Mouse (Mus musculus): Measurements from ENCODE around the gene Sh3d19. TPM values are rescaled to one million over a fixed set of nuclear protein-coding genes. Genes with fewer than 3 reads are reported as not detected.

Sh3d19 gene
- polyA plus RNA-seq, 1 experiment from 2014 or later = 15.7 TPM

DNA sequence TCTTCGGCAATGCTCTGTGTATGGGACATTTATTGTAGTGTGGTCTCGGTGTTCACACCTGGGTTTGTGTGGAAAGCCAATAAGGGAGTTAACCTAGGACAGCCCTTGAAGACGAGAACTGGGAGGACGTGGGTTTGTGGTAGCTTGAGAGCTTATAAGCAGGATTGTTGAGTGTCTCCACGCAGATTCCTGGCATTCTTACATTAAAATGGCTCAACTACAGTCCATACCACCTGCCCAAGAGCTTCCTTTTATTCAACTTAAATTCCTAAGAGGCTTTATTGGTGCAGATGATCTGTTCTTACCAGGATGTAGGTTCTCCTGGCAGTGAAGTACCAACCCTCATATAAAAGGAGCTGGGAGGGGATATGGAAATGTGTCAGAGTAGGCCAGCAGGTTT lies 32.0 kb downstream of the Sh3d19 start:
- no peak for DNase-seq (ENCODE audit: low spot score)
- WGBS = 83% methylated on average over 5 of the region's 5 CpGs
- Histone ChIP-seq H3K4me1 (ENCODE audit: control insufficient read depth, insufficient read depth, low read length) (no peaks in the 10 kb centered on the region), H3K4me3 (ENCODE audit: low read depth, low read length) (no peak overlapping the region), H3K36me3 (replicated peaks; ENCODE audit: control insufficient read depth, insufficient read depth, low read depth, low read length) (no peaks in the 10 kb centered on the region), H3K27me3 (ENCODE audit: control insufficient read depth, insufficient read depth, low read length) (no peaks in the 10 kb centered on the region), H3K4me2 (ENCODE audit: low read depth, low read length) (no peak overlapping the region), H3K9ac (replicated peaks; ENCODE audit: low read length) (no peak overlapping the region), H3K27ac (replicated peaks; ENCODE audit: low read depth, low read length) (no peak overlapping the region), H3K9me3 (replicated peaks; ENCODE audit: control insufficient read depth, low read length) (no peaks in the 10 kb centered on the region)
- no peak for ATAC-seq (replicated peaks; ENCODE audit: insufficient number of reproducible peaks, low FRiP score, low TSS enrichment, low read depth)

DNA sequence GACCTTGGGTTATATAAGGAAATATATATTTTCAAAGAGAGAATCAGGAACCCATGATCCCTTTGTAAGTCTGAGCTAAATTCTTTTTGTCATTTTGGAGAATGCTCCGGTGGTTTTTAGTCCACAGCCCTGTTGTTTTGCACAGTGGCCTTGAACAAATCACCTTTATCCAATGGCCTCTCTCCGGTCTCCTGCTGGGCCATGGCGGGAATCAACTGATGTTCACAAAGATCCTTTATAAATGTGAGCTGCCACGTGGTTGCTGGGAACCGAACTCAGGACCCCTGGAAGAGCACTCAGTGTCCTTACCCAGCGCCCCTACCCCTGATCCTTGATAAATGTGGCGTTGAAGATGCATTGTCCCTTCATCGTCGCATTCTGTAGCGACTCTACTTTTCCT lies 33.8 kb downstream of the Sh3d19 start:
- WGBS = 90% methylated on average over 10 of the region's 10 CpGs
- ATAC-seq (replicated peaks; ENCODE audit: insufficient number of reproducible peaks, low FRiP score, low TSS enrichment, low read depth) (no peak), DNase-seq (ENCODE audit: low spot score) (no peak)
- Histone ChIP-seq H3K27me3 (ENCODE audit: control insufficient read depth, insufficient read depth, low read length) (no peaks in the 10 kb centered on the region), H3K27ac (replicated peaks; ENCODE audit: low read depth, low read length) (no peak overlapping the region), H3K9ac (replicated peaks; ENCODE audit: low read length) (no peak overlapping the region), H3K4me3 (ENCODE audit: low read depth, low read length) (no peak overlapping the region), H3K4me1 (ENCODE audit: control insufficient read depth, insufficient read depth, low read length) (no peaks in the 10 kb centered on the region), H3K36me3 (replicated peaks; ENCODE audit: control insufficient read depth, insufficient read depth, low read depth, low read length) (no peaks in the 10 kb centered on the region; the same call in 1 of the 2 replicates), H3K4me2 (ENCODE audit: low read depth, low read length) (no peak overlapping the region), H3K9me3 (replicated peaks; ENCODE audit: control insufficient read depth, low read length) (no peaks in the 10 kb centered on the region)

DNA sequence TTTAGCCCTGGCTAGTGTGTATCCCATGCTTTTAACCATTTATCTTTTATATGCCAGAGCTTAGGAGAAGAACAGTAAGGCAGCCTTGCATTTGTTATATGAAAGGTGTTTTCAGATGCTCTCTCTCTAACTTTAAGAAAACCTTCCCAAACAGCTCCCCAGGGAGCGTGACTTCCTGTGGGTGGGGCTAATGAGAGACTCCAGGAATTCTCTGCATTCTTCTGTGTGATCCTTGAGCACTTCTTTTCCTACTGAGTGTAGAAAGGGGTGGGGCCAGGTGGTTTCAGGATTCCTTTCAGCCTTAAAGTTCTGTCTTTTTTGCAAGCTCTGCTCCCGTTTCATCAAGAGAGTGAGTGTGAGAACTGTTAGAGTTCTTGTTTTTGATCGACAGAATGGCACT lies 39.7 kb downstream of the Sh3d19 start:
- Histone ChIP-seq H3K9me3 (replicated peaks; ENCODE audit: control insufficient read depth, low read length) (no peaks in the 10 kb centered on the region), H3K4me2 (ENCODE audit: low read depth, low read length) (no peak overlapping the region), H3K27me3 (ENCODE audit: control insufficient read depth, insufficient read depth, low read length) (no peaks in the 10 kb centered on the region), H3K27ac (replicated peaks; ENCODE audit: low read depth, low read length) (no peak overlapping the region), H3K4me3 (ENCODE audit: low read depth, low read length) (no peak overlapping the region), H3K36me3 (replicated peaks; ENCODE audit: control insufficient read depth, insufficient read depth, low read depth, low read length) (no peaks in the 10 kb centered on the region; the same call in 1 of the 2 replicates), H3K4me1 (ENCODE audit: control insufficient read depth, insufficient read depth, low read length) (no peaks in the 10 kb centered on the region), H3K9ac (replicated peaks; ENCODE audit: low read length) (no peak overlapping the region)
- WGBS = 61% methylated on average over 3 of the region's 3 CpGs
- peak; percentile 55 for DNase-seq (ENCODE audit: low spot score)
- ATAC-seq (replicated peaks; ENCODE audit: insufficient number of reproducible peaks, low FRiP score, low TSS enrichment, low read depth) = no peak

DNA sequence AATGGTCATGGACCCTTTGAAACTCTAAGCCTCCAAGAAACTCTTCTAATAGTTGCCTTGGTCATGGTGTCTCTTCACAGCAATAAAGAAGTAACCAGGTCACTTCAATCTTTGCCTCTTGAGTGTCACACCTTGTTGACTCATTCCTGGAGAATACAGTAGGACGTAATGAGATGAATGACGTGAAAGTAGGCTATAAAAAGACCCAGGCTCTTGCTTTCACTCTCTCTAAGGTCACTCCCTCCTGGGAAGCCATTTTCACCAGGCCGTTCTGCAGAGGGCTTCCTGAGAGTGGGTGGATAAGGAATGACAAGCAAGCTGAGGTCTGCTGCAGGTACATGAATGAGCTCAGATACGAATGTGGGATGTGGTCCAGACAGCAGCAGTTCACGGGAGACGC lies 40.5 kb downstream of the Sh3d19 start:
- no peaks in the 10 kb centered on the region; the same call in 1 of the 2 replicates for H3K36me3 ChIP-seq (replicated peaks; ENCODE audit: control insufficient read depth, insufficient read depth, low read depth, low read length)
- WGBS = 83% methylated on average over 6 of the region's 6 CpGs
- H3K4me3 ChIP-seq (ENCODE audit: low read depth, low read length) = no peak overlapping the region
- no peak overlapping the region for H3K27ac ChIP-seq (replicated peaks; ENCODE audit: low read depth, low read length)
- ATAC-seq (replicated peaks; ENCODE audit: insufficient number of reproducible peaks, low FRiP score, low TSS enrichment, low read depth) (no peak), DNase-seq (ENCODE audit: low spot score) (no peak)
- no peak overlapping the region for H3K4me2 ChIP-seq (ENCODE audit: low read depth, low read length)
- H3K9me3 ChIP-seq (replicated peaks; ENCODE audit: control insufficient read depth, low read length) = no peaks in the 10 kb centered on the region
- no peaks in the 10 kb centered on the region for H3K4me1 ChIP-seq (ENCODE audit: control insufficient read depth, insufficient read depth, low read length)
- no peaks in the 10 kb centered on the region for H3K27me3 ChIP-seq (ENCODE audit: control insufficient read depth, insufficient read depth, low read length)
- H3K9ac ChIP-seq (replicated peaks; ENCODE audit: low read length) = no peak overlapping the region

DNA sequence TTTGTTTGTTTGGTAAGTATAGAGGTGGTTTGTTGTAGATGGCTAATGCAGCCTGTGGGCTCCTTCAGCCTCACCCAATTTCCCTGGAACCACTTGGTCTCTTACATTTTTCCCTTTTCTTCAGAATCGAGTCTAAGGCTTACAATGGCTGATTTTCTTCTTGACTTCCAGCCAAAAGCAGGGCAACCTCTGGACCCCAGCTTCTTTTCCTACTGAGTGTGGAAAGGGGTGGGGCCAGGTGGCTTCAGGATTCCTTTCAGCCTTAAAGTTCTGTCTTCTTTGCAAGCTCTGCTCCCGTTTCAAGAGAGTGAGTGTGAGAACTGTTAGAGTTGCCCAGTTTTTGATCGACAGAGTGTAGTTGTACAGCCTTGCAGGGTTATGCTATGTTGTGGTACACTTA lies 40.9 kb downstream of the Sh3d19 start:
- Histone ChIP-seq H3K27ac (replicated peaks; ENCODE audit: low read depth, low read length) (no peak overlapping the region), H3K27me3 (ENCODE audit: control insufficient read depth, insufficient read depth, low read length) (no peaks in the 10 kb centered on the region), H3K36me3 (replicated peaks; ENCODE audit: control insufficient read depth, insufficient read depth, low read depth, low read length) (no peaks in the 10 kb centered on the region; the same call in 1 of the 2 replicates), H3K4me3 (ENCODE audit: low read depth, low read length) (no peak overlapping the region), H3K9me3 (replicated peaks; ENCODE audit: control insufficient read depth, low read length) (no peaks in the 10 kb centered on the region), H3K4me2 (ENCODE audit: low read depth, low read length) (no peak overlapping the region), H3K9ac (replicated peaks; ENCODE audit: low read length) (no peak overlapping the region), H3K4me1 (ENCODE audit: control insufficient read depth, insufficient read depth, low read length) (no peaks in the 10 kb centered on the region)
- ATAC-seq (replicated peaks; ENCODE audit: insufficient number of reproducible peaks, low FRiP score, low TSS enrichment, low read depth) (no peak), DNase-seq (ENCODE audit: low spot score) (no peak)
- 74% methylated on average over 3 of the region's 3 CpGs for WGBS

DNA sequence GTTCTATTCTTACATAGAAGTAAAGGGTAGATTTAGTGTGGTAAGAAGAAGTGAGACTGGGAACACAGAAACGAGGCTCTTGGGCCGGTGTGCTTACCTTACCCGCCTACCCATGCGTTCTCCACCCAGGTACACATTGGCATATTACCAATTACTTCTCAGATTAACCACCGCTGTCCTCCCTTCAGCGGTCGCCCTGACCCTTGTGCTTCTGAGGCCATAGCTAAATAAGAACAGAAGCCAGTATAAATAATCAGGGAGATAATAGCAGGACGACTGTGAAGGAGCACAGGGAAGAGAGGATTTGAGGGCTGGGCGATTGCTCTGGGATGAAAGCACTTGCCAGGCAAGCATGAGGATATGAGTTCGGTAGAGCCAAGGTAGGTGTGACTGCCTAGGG lies 42.9 kb downstream of the Sh3d19 start:
- ATAC-seq (replicated peaks; ENCODE audit: insufficient number of reproducible peaks, low FRiP score, low TSS enrichment, low read depth) (no peak), DNase-seq (ENCODE audit: low spot score) (no peak)
- Histone ChIP-seq H3K4me1 (ENCODE audit: control insufficient read depth, insufficient read depth, low read length) (no peaks in the 10 kb centered on the region), H3K4me2 (ENCODE audit: low read depth, low read length) (no peak overlapping the region), H3K27me3 (ENCODE audit: control insufficient read depth, insufficient read depth, low read length) (no peaks in the 10 kb centered on the region), H3K9me3 (replicated peaks; ENCODE audit: control insufficient read depth, low read length) (no peaks in the 10 kb centered on the region), H3K36me3 (replicated peaks; ENCODE audit: control insufficient read depth, insufficient read depth, low read depth, low read length) (no peaks in the 10 kb centered on the region), H3K9ac (replicated peaks; ENCODE audit: low read length) (no peak overlapping the region), H3K27ac (replicated peaks; ENCODE audit: low read depth, low read length) (no peak overlapping the region), H3K4me3 (ENCODE audit: low read depth, low read length) (no peak overlapping the region)
- 83% methylated on average over 10 of the region's 10 CpGs for WGBS

DNA sequence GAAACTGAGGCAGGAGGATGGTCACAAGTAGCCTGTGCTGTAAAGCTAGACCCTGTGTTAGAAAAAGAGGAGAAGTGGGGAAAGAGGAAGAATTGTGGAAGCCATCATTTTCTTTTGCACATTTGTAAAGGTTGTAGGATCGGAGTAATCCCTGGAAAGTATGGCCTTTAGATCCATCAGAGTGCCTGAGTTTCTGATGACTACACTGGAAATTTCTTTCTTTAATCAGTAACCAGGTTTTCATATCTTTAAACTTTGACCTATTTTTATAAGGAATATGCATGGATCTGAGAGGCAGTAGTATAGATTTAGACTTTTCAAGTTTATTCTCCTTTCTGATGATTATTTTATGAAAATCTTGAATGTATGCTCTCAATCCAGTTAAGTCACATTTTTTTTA lies 46.1 kb downstream of the Sh3d19 start:
- WGBS = 89% methylated on average over 1 of the region's 1 CpGs
- Histone ChIP-seq H3K27ac (replicated peaks; ENCODE audit: low read depth, low read length) (no peak overlapping the region), H3K4me3 (ENCODE audit: low read depth, low read length) (no peak overlapping the region), H3K36me3 (replicated peaks; ENCODE audit: control insufficient read depth, insufficient read depth, low read depth, low read length) (no peaks in the 10 kb centered on the region), H3K27me3 (ENCODE audit: control insufficient read depth, insufficient read depth, low read length) (no peaks in the 10 kb centered on the region), H3K4me1 (ENCODE audit: control insufficient read depth, insufficient read depth, low read length) (no peaks in the 10 kb centered on the region), H3K9ac (replicated peaks; ENCODE audit: low read length) (no peak overlapping the region), H3K4me2 (ENCODE audit: low read depth, low read length) (no peak overlapping the region), H3K9me3 (replicated peaks; ENCODE audit: control insufficient read depth, low read length) (no peaks in the 10 kb centered on the region)
- DNase-seq (ENCODE audit: low spot score) (no peak), ATAC-seq (replicated peaks; ENCODE audit: insufficient number of reproducible peaks, low FRiP score, low TSS enrichment, low read depth) (no peak)

DNA sequence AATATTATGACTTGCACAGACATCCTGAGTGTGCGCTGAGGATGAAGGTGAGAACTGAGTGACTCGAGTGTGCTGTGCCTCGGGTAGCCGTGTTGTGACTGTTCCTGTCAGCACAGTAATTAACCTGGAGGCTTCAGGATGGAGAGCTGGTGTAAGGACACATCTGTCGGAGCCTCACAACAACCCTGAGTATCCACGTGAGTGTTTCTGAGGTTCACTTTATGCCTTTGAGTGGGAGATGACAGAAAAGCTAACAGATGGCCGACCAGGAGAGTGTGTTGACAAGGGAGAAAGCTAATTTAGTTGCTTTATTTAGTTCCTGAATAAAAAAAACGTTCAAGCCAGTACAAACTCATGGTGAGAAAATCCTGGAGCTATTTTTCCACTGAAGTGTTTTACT lies 46.6 kb downstream of the Sh3d19 start:
- Histone ChIP-seq H3K9me3 (replicated peaks; ENCODE audit: control insufficient read depth, low read length) (no peaks in the 10 kb centered on the region), H3K9ac (replicated peaks; ENCODE audit: low read length) (no peak overlapping the region), H3K36me3 (replicated peaks; ENCODE audit: control insufficient read depth, insufficient read depth, low read depth, low read length) (no peaks in the 10 kb centered on the region), H3K4me1 (ENCODE audit: control insufficient read depth, insufficient read depth, low read length) (no peaks in the 10 kb centered on the region), H3K4me2 (ENCODE audit: low read depth, low read length) (no peak overlapping the region), H3K27ac (replicated peaks; ENCODE audit: low read depth, low read length) (no peak overlapping the region), H3K27me3 (ENCODE audit: control insufficient read depth, insufficient read depth, low read length) (no peaks in the 10 kb centered on the region), H3K4me3 (ENCODE audit: low read depth, low read length) (no peak overlapping the region)
- WGBS = 79% methylated on average over 8 of the region's 8 CpGs
- no peak for DNase-seq (ENCODE audit: low spot score)
- no peak for ATAC-seq (replicated peaks; ENCODE audit: insufficient number of reproducible peaks, low FRiP score, low TSS enrichment, low read depth)
